Mouse (Mus musculus): ENCODE results near the gene Stk10. TPM values are rescaled to one million over a fixed set of nuclear protein-coding genes. Genes with fewer than 3 reads are reported as not detected.

Stk10 gene
- polyA plus RNA-seq, 1 experiment, result 32.9 TPM

DNA sequence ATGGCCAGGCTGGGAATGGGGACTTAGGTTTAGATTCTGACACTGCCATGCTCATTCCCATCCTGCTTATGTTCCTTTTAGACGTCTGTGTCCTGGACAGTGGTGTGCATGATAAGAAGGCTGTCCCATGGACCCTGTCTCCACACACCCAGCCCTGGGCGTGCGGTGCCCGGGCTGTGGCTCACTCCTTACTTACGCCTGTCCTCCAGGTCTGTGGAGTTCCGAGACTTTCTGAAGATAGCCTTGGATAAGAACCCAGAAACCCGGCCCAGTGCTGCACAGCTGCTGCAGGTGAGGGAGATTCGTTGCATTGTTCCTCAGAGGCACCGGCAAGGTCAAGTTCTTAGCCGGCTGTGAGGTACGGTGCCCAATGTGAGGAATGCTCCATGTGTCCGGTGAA, 56.1 kb downstream of the Stk10 start:
- H3K4me3 ChIP-seq (ENCODE audit: insufficient read depth, low read length), result no peak overlapping the region
- no peaks in the 10 kb centered on the region for H3K4me1 ChIP-seq (ENCODE audit: control insufficient read depth, insufficient read depth, low read length)
- TF ChIP-seq CTCF (IDR thresholded peaks at IDR 0.05; ENCODE audit: low read depth, low read length), result no peak
- no peak for TF ChIP-seq POLR2A (IDR thresholded peaks at IDR 0.05; ENCODE audit: borderline replicate concordance, low read depth, low read length)
- no peak overlapping the region for H3K27ac ChIP-seq (ENCODE audit: insufficient read depth, low read depth, low read length)

DNA sequence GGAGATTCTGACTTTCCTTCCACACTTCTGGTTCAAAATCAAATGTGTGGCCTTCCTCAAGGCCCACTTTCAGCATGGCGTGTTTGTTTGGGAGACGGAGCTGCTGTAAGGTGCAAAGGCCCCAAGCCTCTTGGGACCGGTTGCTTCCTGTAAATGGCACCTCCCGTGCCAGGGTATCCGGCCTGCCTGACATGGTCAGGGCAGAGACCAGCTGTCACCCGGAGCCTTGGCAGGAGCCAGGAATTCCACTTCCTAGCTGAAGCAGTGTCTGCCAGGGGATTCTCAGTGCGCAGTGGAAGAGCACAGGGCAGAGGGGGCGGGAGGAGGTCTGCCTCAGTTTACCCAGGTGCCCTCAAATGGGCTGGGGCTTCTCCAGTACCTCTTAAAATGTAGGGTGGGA, 56.7 kb downstream of the Stk10 start:
- no peak for TF ChIP-seq POLR2A (IDR thresholded peaks at IDR 0.05; ENCODE audit: borderline replicate concordance, low read depth, low read length)
- no peak for TF ChIP-seq CTCF (IDR thresholded peaks at IDR 0.05; ENCODE audit: low read depth, low read length)
- Histone ChIP-seq H3K4me3 (ENCODE audit: insufficient read depth, low read length) (no peak overlapping the region), H3K4me1 (ENCODE audit: control insufficient read depth, insufficient read depth, low read length) (no peaks in the 10 kb centered on the region), H3K27ac (ENCODE audit: insufficient read depth, low read depth, low read length) (no peak overlapping the region)

DNA sequence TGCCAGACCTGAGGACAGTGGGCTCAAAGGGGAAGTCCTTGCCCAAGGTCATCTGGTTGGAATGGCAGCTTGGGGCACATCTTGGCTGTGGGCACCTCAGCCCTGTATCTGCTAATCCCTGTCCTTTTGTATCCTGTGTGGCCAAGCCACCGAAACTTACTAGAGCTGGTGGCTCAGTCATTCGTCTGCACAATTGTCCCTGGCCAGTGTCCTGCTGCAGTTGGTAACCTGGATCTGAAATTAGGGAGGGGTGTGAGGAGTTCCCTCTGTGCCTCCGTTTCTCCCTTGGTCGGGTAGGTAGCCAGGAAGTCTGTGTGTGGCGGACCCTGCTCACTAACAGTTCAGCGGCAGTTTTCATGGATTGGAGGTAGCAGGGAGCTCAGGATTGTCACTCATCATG, 57.1 kb downstream of the Stk10 start:
- no peaks in the 10 kb centered on the region for H3K4me1 ChIP-seq (ENCODE audit: control insufficient read depth, insufficient read depth, low read length)
- TF ChIP-seq CTCF (IDR thresholded peaks at IDR 0.05; ENCODE audit: low read depth, low read length) (no peak), POLR2A (IDR thresholded peaks at IDR 0.05; ENCODE audit: borderline replicate concordance, low read depth, low read length) (no peak)

DNA sequence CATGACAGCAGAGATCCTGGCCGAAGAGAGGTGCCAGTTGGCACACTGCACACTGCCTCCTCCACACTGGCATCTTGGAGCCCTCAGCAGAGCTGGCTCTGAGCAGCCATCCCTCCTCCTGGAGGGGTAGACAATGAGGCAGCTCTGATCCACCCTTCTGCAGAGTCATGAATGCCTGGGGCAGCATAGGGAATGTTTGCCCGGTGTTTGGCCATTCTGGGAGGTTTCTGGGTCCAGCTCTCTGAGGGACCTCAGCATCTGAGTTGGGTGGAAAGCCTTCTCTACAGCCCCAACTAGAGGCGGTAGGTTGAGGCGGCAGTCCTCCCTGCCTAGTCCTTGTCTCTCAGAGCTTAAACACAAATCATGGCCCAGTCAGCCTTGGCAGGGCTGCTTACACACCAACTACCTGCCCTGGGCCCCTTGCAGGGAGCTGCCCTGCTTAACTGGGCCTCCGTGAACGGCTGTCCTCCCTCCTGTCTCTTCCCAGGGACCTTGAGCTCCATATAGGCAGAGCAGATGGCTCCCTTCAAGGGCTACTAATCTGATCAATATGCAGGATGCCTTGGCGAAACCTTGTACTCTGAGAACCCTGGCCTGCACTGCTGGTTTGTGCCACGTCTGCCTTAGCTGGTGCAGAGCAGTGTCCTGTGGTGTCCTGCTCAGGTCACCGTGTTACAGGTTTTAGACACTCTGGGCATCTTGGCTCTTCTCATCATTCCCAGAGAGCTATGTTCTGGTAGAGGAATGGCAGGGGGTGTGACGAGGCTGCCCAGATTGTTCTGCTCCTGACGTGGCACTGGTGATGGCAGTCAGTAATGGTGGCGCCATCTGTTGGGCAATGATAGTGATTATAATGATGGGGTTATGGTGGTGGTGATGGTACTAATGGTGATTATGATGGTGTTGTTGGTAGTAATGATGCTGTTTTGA, 59.1 kb downstream of the Stk10 start:
- no peaks in the 10 kb centered on the region; the same call in 1 of the 2 replicates for H3K4me1 ChIP-seq (ENCODE audit: control insufficient read depth, insufficient read depth, low read length)
- TF ChIP-seq CTCF (IDR thresholded peaks at IDR 0.05; ENCODE audit: low read depth, low read length) (peak; percentile 28; the same call in 1 of the 2 replicates), POLR2A (IDR thresholded peaks at IDR 0.05; ENCODE audit: borderline replicate concordance, low read depth, low read length) (no peak)
- no peak overlapping the region for H3K27ac ChIP-seq (ENCODE audit: insufficient read depth, low read depth, low read length)
- no peak overlapping the region for H3K4me3 ChIP-seq (ENCODE audit: insufficient read depth, low read length)

More for the DNA sequence above, 57.1 kb downstream of the Stk10 start:
- H3K27ac ChIP-seq (ENCODE audit: insufficient read depth, low read depth, low read length), result no peak overlapping the region
- H3K4me3 ChIP-seq (ENCODE audit: insufficient read depth, low read length), result no peak overlapping the region

DNA sequence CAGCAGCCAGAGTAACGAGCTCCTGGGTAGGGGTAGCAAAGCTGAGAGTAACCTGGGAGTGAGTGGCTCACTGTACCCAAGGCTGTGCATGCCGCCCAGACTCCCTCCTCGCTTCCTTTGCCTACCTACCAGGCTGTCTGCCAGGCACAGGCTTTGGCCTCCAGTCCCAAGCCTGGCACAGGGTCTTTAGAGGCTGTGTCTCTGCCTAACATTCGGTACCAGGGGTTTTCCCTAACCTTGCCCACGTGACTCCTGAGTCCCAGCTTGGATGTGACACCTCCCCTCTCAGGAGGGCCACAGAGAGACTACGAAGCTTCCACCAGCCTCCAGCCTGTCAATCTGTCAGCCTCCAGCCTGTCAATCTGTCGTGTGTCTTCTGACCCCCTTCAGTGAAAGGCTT, 60.0 kb downstream of the Stk10 start:
- no peak overlapping the region for H3K27ac ChIP-seq (ENCODE audit: insufficient read depth, low read depth, low read length)
- no peak overlapping the region for H3K4me3 ChIP-seq (ENCODE audit: insufficient read depth, low read length)
- H3K4me1 ChIP-seq (ENCODE audit: control insufficient read depth, insufficient read depth, low read length), result no peaks in the 10 kb centered on the region; the same call in 1 of the 2 replicates
- TF ChIP-seq CTCF (IDR thresholded peaks at IDR 0.05; ENCODE audit: low read depth, low read length) (no peak), POLR2A (IDR thresholded peaks at IDR 0.05; ENCODE audit: borderline replicate concordance, low read depth, low read length) (no peak)

DNA sequence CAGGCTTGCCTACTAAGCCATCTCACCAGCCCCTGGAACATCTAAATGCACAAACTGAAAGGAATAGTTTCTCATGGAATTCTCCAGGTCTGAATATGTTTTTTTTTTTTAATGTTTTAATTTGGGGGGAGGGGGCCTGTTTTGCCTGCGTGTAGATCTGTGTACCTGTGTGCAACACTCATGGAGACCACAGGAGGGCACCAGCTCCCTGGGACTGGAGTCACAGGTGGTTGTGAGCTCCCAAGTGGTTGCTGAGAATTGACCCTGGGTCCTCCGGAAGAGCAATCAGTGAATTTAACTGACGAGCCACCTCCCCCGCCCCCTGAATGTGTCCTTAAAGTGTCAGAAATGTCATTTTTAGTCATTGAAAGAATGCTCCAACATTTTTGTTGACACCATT, 61.0 kb downstream of the Stk10 start:
- TF ChIP-seq POLR2A (IDR thresholded peaks at IDR 0.05; ENCODE audit: borderline replicate concordance, low read depth, low read length), result no peak
- no peak for TF ChIP-seq CTCF (IDR thresholded peaks at IDR 0.05; ENCODE audit: low read depth, low read length)
- H3K4me3 ChIP-seq (ENCODE audit: insufficient read depth, low read length), result no peak overlapping the region
- H3K27ac ChIP-seq (ENCODE audit: insufficient read depth, low read depth, low read length), result no peak overlapping the region
- H3K4me1 ChIP-seq (ENCODE audit: control insufficient read depth, insufficient read depth, low read length), result no peaks in the 10 kb centered on the region; the same call in 1 of the 2 replicates

DNA sequence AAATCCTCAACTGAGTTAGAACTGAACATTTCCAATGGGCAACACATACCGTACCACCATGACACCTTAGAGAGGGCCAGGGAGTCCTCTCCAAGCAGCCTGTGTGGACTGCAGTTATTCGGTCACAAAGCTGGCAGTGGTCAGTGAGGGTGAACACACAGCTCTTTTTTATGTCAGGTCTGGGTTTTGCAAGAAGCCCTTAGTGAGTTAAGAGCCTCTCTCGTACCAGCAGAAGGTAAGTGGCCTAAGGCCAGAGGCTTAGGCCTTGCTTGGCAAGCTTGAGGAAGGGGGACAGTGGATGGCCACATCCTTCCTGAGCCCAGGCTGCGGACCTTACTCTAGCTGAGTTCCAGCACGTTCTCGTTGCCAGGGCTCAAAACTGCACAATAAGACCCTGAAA, 67.3 kb downstream of the Stk10 start:
- Histone ChIP-seq H3K4me3 (ENCODE audit: insufficient read depth, low read length) (no peak overlapping the region), H3K4me1 (ENCODE audit: control insufficient read depth, insufficient read depth, low read length) (peaks cover 4% of the 10 kb centered on the region; the same call in 1 of the 2 replicates), H3K27ac (ENCODE audit: insufficient read depth, low read depth, low read length) (no peak overlapping the region)
- TF ChIP-seq POLR2A (IDR thresholded peaks at IDR 0.05; ENCODE audit: borderline replicate concordance, low read depth, low read length) (no peak), CTCF (IDR thresholded peaks at IDR 0.05; ENCODE audit: low read depth, low read length) (no peak)

DNA sequence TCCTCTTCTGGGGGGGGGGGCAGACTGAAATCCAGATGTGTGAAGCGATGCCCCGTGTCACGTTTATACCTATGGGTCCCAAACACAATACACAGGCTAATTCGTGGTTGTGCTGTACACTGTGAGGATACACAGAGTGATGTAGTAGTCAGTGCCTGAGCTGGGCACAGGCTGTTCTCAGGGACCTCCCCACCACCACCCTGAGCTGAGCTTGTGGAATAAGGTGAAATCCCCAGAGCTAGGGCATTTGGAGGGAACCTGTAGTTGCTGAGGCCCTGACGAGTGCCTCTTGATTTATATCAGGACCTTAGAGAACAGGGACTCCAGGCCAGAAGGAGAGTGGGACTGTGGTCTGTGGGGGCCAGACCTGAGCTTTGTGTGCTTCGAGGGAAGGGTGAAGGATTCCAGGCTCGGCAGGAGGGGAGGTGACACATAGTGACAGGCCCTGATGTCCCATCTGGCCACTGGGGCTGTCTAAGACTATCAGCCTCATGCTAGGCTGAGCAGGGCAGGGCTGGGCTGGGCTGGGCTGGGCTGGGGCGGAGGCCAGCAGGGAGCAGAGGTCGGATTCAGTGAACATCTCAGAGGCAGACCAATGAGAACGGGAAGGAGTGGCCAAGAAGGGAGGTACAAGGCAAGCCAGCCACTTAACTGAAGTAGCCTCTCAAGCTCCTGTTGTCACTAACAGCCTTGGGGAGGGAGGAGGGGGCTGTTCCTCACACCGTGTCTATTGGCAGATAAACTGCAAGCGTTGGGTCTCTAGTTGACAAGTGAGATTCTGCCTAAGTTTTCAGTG, 68.6 kb downstream of the Stk10 start:
- peaks cover 15% of the 10 kb centered on the region for H3K4me1 ChIP-seq (ENCODE audit: control insufficient read depth, insufficient read depth, low read length)
- H3K27ac ChIP-seq (ENCODE audit: insufficient read depth, low read depth, low read length), result no peak overlapping the region
- no peak overlapping the region for H3K4me3 ChIP-seq (ENCODE audit: insufficient read depth, low read length)
- TF ChIP-seq CTCF (IDR thresholded peaks at IDR 0.05; ENCODE audit: low read depth, low read length) (no peak), POLR2A (IDR thresholded peaks at IDR 0.05; ENCODE audit: borderline replicate concordance, low read depth, low read length) (no peak)

DNA sequence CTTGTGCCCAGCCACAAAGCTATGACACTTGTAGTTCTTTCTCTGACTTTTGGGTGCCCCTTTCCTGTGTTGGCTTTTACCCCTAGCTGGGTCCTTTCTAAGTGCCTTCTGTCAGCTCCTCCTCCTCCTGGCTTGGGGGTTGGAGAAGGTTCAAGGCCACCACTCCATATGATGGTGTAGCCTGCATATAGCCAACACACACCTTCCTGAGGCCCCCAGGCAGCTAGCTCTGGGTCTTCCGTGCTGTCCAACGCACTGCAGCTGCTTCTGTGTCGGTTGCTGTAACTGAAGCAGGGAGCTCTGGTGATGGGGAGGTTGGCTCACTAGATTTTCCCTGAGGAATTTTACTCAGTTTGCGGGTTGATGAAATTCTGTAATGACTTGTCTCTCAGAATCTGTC, 71.6 kb downstream of the Stk10 start:
- Histone ChIP-seq H3K27ac (ENCODE audit: insufficient read depth, low read depth, low read length) (no peak overlapping the region), H3K4me3 (ENCODE audit: insufficient read depth, low read length) (no peak overlapping the region), H3K4me1 (ENCODE audit: control insufficient read depth, insufficient read depth, low read length) (peaks cover 30% of the 10 kb centered on the region)
- no peak for TF ChIP-seq CTCF (IDR thresholded peaks at IDR 0.05; ENCODE audit: low read depth, low read length)
- no peak for TF ChIP-seq POLR2A (IDR thresholded peaks at IDR 0.05; ENCODE audit: borderline replicate concordance, low read depth, low read length)
